Mouse (Mus musculus) c-Kit-negative CD71-positive TER-119-positive erythroid progenitor cells, embryonic 14.5 days (primary cell): ENCODE measurements around the gene Rrp1.

Experiments used
- DNase-seq: peaks from one replicate; pipeline ENCODE4 v3.0.0-alpha.2; 2013; ENCODE audit warnings: low read depth, low spot score

Gene Rrp1

GRCm38 (mm10) chr10:78350796-78351556 lies 61.9 kb downstream of the Rrp1 start:
- no peak for DNase-seq
